Mouse (Mus musculus): Measurements from ENCODE around the gene Rasal3. TPM values are rescaled to one million over a fixed set of nuclear protein-coding genes. Genes with fewer than 3 reads are reported as not detected.

Rasal3 gene
- total RNA-seq, 2 experiments from 2014 or later, result 0.06 to 0.31 TPM

- Histone ChIP-seq H3K4me3 (no peak overlapping the region; the same call in 1 of the 2 replicates), H3K27ac (peak overlapping the region; percentile 75)
- peak; percentile 45 for DNase-seq
- intact Hi-C loops (cut with DNase I), result no loop called here
- TF ChIP-seq CTCF (IDR thresholded peaks at IDR 0.05), result no peak
These were observed 19.7 kb downstream of the Rasal3 start for GRCm38 (mm10) chr17:32383661-32384060.

GRCm38 (mm10) chr17:32382576-32382975 lies 20.8 kb downstream of the Rasal3 start:
- no peak for TF ChIP-seq CTCF (IDR thresholded peaks at IDR 0.05)
- H3K27ac ChIP-seq, result peak overlapping the region; percentile 75; the same call in 1 of the 2 replicates
- intact Hi-C loops (cut with DNase I), result no loop called here
- H3K4me3 ChIP-seq, result no peak overlapping the region
- DNase-seq, result peak; percentile 76

- TF ChIP-seq CTCF (IDR thresholded peaks at IDR 0.05), result no peak
- intact Hi-C loops (cut with DNase I), result no loop called here
- no peak for DNase-seq
- Histone ChIP-seq H3K27ac (no peak overlapping the region), H3K4me3 (no peak overlapping the region)
These were observed 24.6 kb downstream of the Rasal3 start for GRCm38 (mm10) chr17:32378786-32379185.

GRCm38 (mm10) chr17:32377137-32377536 lies 26.2 kb downstream of the Rasal3 start:
- intact Hi-C loops (cut with DNase I), result no loop called here
- Histone ChIP-seq H3K27ac (no peak overlapping the region), H3K4me3 (no peak overlapping the region)
- TF ChIP-seq CTCF (IDR thresholded peaks at IDR 0.05), result no peak
- no peak for DNase-seq

- TF ChIP-seq CTCF (IDR thresholded peaks at IDR 0.05), result no peak
- no peak for DNase-seq
- H3K4me3 ChIP-seq, result no peak overlapping the region
- H3K27ac ChIP-seq, result no peak overlapping the region
- intact Hi-C loops (cut with DNase I), result no loop called here
These were observed 26.9 kb downstream of the Rasal3 start for GRCm38 (mm10) chr17:32376475-32376874.

- intact Hi-C loops (cut with DNase I), result no loop called here
- no peak for TF ChIP-seq CTCF (IDR thresholded peaks at IDR 0.05)
- DNase-seq, result no peak
- Histone ChIP-seq H3K4me3 (no peak overlapping the region), H3K27ac (no peak overlapping the region)
These were observed 34.3 kb downstream of the Rasal3 start for GRCm38 (mm10) chr17:32368991-32369578.

- peak; percentile 21 for DNase-seq
- TF ChIP-seq CTCF (IDR thresholded peaks at IDR 0.05), result no peak
- Histone ChIP-seq H3K27ac (no peak overlapping the region), H3K4me3 (no peak overlapping the region)
- intact Hi-C loops (cut with DNase I), result no loop called here
These were observed 35.7 kb downstream of the Rasal3 start for GRCm38 (mm10) chr17:32367706-32368105.

GRCm38 (mm10) chr17:32365296-32365695 lies 38.1 kb downstream of the Rasal3 start:
- Histone ChIP-seq H3K27ac (peak overlapping the region; percentile 87), H3K4me3 (peak overlapping the region; percentile 89)
- intact Hi-C loops (cut with DNase I), result no loop called here
- DNase-seq, result no peak
- no peak for TF ChIP-seq CTCF (IDR thresholded peaks at IDR 0.05)

- no peak for DNase-seq
- no peak for TF ChIP-seq CTCF (IDR thresholded peaks at IDR 0.05)
- Histone ChIP-seq H3K4me3 (peak overlapping the region; percentile 89), H3K27ac (peak overlapping the region; percentile 87)
- intact Hi-C loops (cut with DNase I), result no loop called here
These were observed 38.5 kb downstream of the Rasal3 start for GRCm38 (mm10) chr17:32364850-32365249.

GRCm38 (mm10) chr17:32364331-32364730 lies 39.1 kb downstream of the Rasal3 start:
- intact Hi-C loops (cut with DNase I), result no loop called here
- H3K4me3 ChIP-seq, result peak overlapping the region; percentile 89
- peak; percentile 28; the same call in 1 of the 2 replicates for TF ChIP-seq CTCF (IDR thresholded peaks at IDR 0.05)
- peak; percentile 95 for DNase-seq
- H3K27ac ChIP-seq, result peak overlapping the region; percentile 87

- TF ChIP-seq CTCF (IDR thresholded peaks at IDR 0.05), result no peak
- peak overlapping the region; percentile 89 for H3K4me3 ChIP-seq
- intact Hi-C loops (cut with DNase I), result loop anchor here (2.0 kb wide), 1 partner anchor 25 kb away; the partner anchor contains the start of gene Wiz
- H3K27ac ChIP-seq, result peak overlapping the region; percentile 87
- peak; percentile 39 for DNase-seq
These were observed 39.5 kb downstream of the Rasal3 start for GRCm38 (mm10) chr17:32363821-32364301.

- intact Hi-C loops (cut with DNase I), result loop anchor here (2.0 kb wide), 1 partner anchor 26 kb away; the partner anchor contains the start of gene Wiz
- DNase-seq, result no peak
- TF ChIP-seq CTCF (IDR thresholded peaks at IDR 0.05), result no peak
- H3K27ac ChIP-seq, result no peak overlapping the region
- H3K4me3 ChIP-seq, result peak overlapping the region; percentile 89
These were observed 40.7 kb downstream of the Rasal3 start for GRCm38 (mm10) chr17:32362686-32363085.

GRCm38 (mm10) chr17:32359928-32360327 lies 43.5 kb downstream of the Rasal3 start:
- H3K27ac ChIP-seq, result no peak overlapping the region
- DNase-seq, result no peak
- no peak overlapping the region for H3K4me3 ChIP-seq
- intact Hi-C loops (cut with DNase I), result no loop called here
- no peak for TF ChIP-seq CTCF (IDR thresholded peaks at IDR 0.05)

GRCm38 (mm10) chr17:32358943-32359340 lies 44.4 kb downstream of the Rasal3 start:
- intact Hi-C loops (cut with DNase I), result no loop called here
- no peak for TF ChIP-seq CTCF (IDR thresholded peaks at IDR 0.05)
- H3K4me3 ChIP-seq, result no peak overlapping the region
- no peak overlapping the region for H3K27ac ChIP-seq
- DNase-seq, result no peak
